Mouse (Mus musculus): ENCODE data around the gene Hdac10. TPM values are rescaled to one million over a fixed set of nuclear protein-coding genes. Genes with fewer than 3 reads are reported as not detected.

Gene Hdac10
- total RNA-seq, 2 experiments from 2014 or later: 16.8 to 17.3 TPM

GRCm38 (mm10) chr15:89088607-89089247 is 39.8 kb downstream of the Hdac10 start, which contains the start of gene Selenoo:
TSS of gene Selenoo (plus strand) at chr15:89089084.
- Histone ChIP-seq H3K4me3 (peak within 1 kb of the TSS; percentile 71), H3K27ac (peak within 1 kb of the TSS; percentile 91)
- intact Hi-C loops (cut with DNase I): no loop called here
- DNase-seq (ENCODE audit: extremely low spot score in 1 of 2, low spot score in 2 of 2): peak; percentile 89 to 90
- no peak for TF ChIP-seq CTCF (IDR thresholded peaks at IDR 0.05)

- no peak for TF ChIP-seq CTCF (IDR thresholded peaks at IDR 0.05)
- no peak overlapping the region for H3K4me3 ChIP-seq
- intact Hi-C loops (cut with DNase I): no loop called here
- no peak overlapping the region for H3K27ac ChIP-seq
- no peak for DNase-seq (ENCODE audit: extremely low spot score in 1 of 2, low spot score in 2 of 2)
Measured at GRCm38 (mm10) chr15:89084826-89085225, 43.7 kb downstream of the Hdac10 start.

GRCm38 (mm10) chr15:89083906-89084305 is 44.6 kb downstream of the Hdac10 start:
- intact Hi-C loops (cut with DNase I): no loop called here
- DNase-seq (ENCODE audit: extremely low spot score in 1 of 2, low spot score in 2 of 2): no peak
- Histone ChIP-seq H3K4me3 (no peak overlapping the region), H3K27ac (no peak overlapping the region)
- no peak for TF ChIP-seq CTCF (IDR thresholded peaks at IDR 0.05)

GRCm38 (mm10) chr15:89078208-89078836 is 50.2 kb downstream of the Hdac10 start:
- no peak for TF ChIP-seq CTCF (IDR thresholded peaks at IDR 0.05)
- intact Hi-C loops (cut with DNase I): loop anchor here (5.0 to 10.0 kb wide), 2 partner anchors 144 to 251 kb away; no protein-coding TSS in a partner anchor
- no peak for DNase-seq (ENCODE audit: extremely low spot score in 1 of 2, low spot score in 2 of 2)
- H3K4me3 ChIP-seq: 0 out of 2 replicates have a peak overlapping the region, but pooled peaks have one; percentile 6
- no peak overlapping the region for H3K27ac ChIP-seq

GRCm38 (mm10) chr15:89076156-89076731 is 52.3 kb downstream of the Hdac10 start:
- peak overlapping the region; percentile 83 for H3K4me3 ChIP-seq
- intact Hi-C loops (cut with DNase I): loop anchor here (5.0 to 10.0 kb wide), 2 partner anchors 141 to 249 kb away; no protein-coding TSS in a partner anchor
- peak in 1 of 2 experiments; percentile 47 for DNase-seq (ENCODE audit: extremely low spot score in 1 of 2, low spot score in 2 of 2)
- peak overlapping the region; percentile 84 for H3K27ac ChIP-seq
- TF ChIP-seq CTCF (IDR thresholded peaks at IDR 0.05): no peak

GRCm38 (mm10) chr15:89075478-89076147 is 52.9 kb downstream of the Hdac10 start:
- peak; percentile 79 to 88 for DNase-seq (ENCODE audit: extremely low spot score in 1 of 2, low spot score in 2 of 2)
- TF ChIP-seq CTCF (IDR thresholded peaks at IDR 0.05): no peak; the same call in 1 of the 2 replicates
- intact Hi-C loops (cut with DNase I): loop anchor here (5.0 to 10.0 kb wide), 2 partner anchors 141 to 248 kb away; no protein-coding TSS in a partner anchor
- peak overlapping the region; percentile 83 for H3K4me3 ChIP-seq
- H3K27ac ChIP-seq: peak overlapping the region; percentile 94

- intact Hi-C loops (cut with DNase I): loop anchor here (5.0 to 10.0 kb wide), 2 partner anchors 140 to 248 kb away; no protein-coding TSS in a partner anchor
- no peak for TF ChIP-seq CTCF (IDR thresholded peaks at IDR 0.05)
- DNase-seq (ENCODE audit: extremely low spot score in 1 of 2, low spot score in 2 of 2): no peak
- H3K4me3 ChIP-seq: peak within 1 kb of the TSS; percentile 83
- peak within 1 kb of the TSS; percentile 94 for H3K27ac ChIP-seq
Measured at GRCm38 (mm10) chr15:89074613-89075477, 53.7 kb downstream of the Hdac10 start, which contains the start of gene Trabd. TSS of gene Trabd (plus strand) at chr15:89075124.

- no peak for DNase-seq (ENCODE audit: extremely low spot score in 1 of 2, low spot score in 2 of 2)
- TF ChIP-seq CTCF (IDR thresholded peaks at IDR 0.05): no peak
- Histone ChIP-seq H3K27ac (no peak overlapping the region; the same call in 1 of the 2 replicates), H3K4me3 (no peak overlapping the region)
- intact Hi-C loops (cut with DNase I): loop anchor here (10.0 kb wide), 1 partner anchor 139 kb away; no protein-coding TSS in a partner anchor
Measured at GRCm38 (mm10) chr15:89073993-89074603, 54.4 kb downstream of the Hdac10 start.

Small RNAs within 50 kb of the gene (microRNA-seq; reads per million reads assigned to microRNA genes)
- 0.72 to 0.73 reads per million in 2 experiments for gene Mir7118

Other genes with a start within 250 kb of the Hdac10 start
- gene Ttll8, start 174.3 kb downstream of the Hdac10 start, total RNA-seq (2021): 1 to 10 TPM; 1.2 to 2.4 TPM
- 100 to 1,000 TPM; 107 TPM for gene Mlc1, start 149.7 kb downstream of the Hdac10 start, total RNA-seq (2021)
- gene Mov10l1, start 145.8 kb downstream of the Hdac10 start, total RNA-seq (2021): not detected
- 100 to 1,000 TPM in 1 of 2 experiments, 10 to 100 TPM in 1; 99.1 to 121 TPM for gene Panx2, start 69.0 kb downstream of the Hdac10 start, total RNA-seq (2021)
- gene Trabd, start 53.6 kb downstream of the Hdac10 start, total RNA-seq (2021): 10 to 100 TPM; 17.5 to 20.5 TPM
- 10 to 100 TPM; 21.1 to 21.3 TPM for gene Selenoo, start 39.6 kb downstream of the Hdac10 start, total RNA-seq (2021)
- gene Tubgcp6, start 5.6 kb downstream of the Hdac10 start, total RNA-seq (2021): 10 to 100 TPM; 34.7 to 35.3 TPM
- gene Mapk12, start 12.0 kb upstream of the Hdac10 start, total RNA-seq (2021): 1 to 10 TPM; 8.3 to 9.3 TPM
- gene Mapk11, start 20.9 kb upstream of the Hdac10 start, total RNA-seq (2021): 10 to 100 TPM; 61.8 to 63.5 TPM
- 10 to 100 TPM; 49.4 to 53.3 TPM for gene Plxnb2, start 52.1 kb upstream of the Hdac10 start, total RNA-seq (2021)
- 10 to 100 TPM; 52.2 to 53.9 TPM for gene Dennd6b, start 67.8 kb upstream of the Hdac10 start, total RNA-seq (2021)
- 100 to 1,000 TPM; 161 to 171 TPM for gene Ppp6r2, start 82.9 kb upstream of the Hdac10 start, total RNA-seq (2021)
- gene Sbf1, start 186.6 kb upstream of the Hdac10 start, total RNA-seq (2021): 100 to 1,000 TPM; 244 to 245 TPM
- gene Adm2, start 194.0 kb upstream of the Hdac10 start, total RNA-seq (2021): not detected
- gene Miox, start 205.7 kb upstream of the Hdac10 start, total RNA-seq (2021): not detected
- gene Lmf2, start 227.0 kb upstream of the Hdac10 start, total RNA-seq (2021): 10 to 100 TPM; 18.8 to 19.8 TPM
- 100 to 1,000 TPM; 108 TPM for gene Ncaph2, start 227.0 kb upstream of the Hdac10 start, total RNA-seq (2021)
- 10 to 100 TPM; 28.5 to 29.1 TPM for gene Sco2, start 245.1 kb upstream of the Hdac10 start, total RNA-seq (2021)
- 1 to 10 TPM in 1 of 2 experiments, under 1 TPM in 1; 0.77 to 2.1 TPM for gene Tymp, start 248.3 kb upstream of the Hdac10 start, total RNA-seq (2021)

Measured in left cerebral cortex, adult 2 months (tissue).